Comparison of ENCODE assay signal across 15 mouse cellular contexts in genomic region chr13:64367615-64368014, GRCm38 (mm10).
"Had no signal": no experiment of that assay in that cellular context is flagged by ENCODE, and none has a peak within 500 bp of the region (broad histone marks: within the 10 kb centered on the region; RNA-seq: fewer than 3 reads in every experiment).

No protein-coding gene starts in this region.

- H3K4me3 ChIP-seq: intestine, embryonic 15.5 days; layer of hippocampus, adult 2 months; limb, embryonic 12.5 days; lung, embryonic 15.5 days; midbrain, embryonic 13.5 days; neural tube, embryonic 15.5 days; stomach, embryonic 15.5 days had no signal

- H3K4me1 ChIP-seq: stomach, embryonic 15.5 days had no signal

- H3K27ac ChIP-seq: intestine, embryonic 15.5 days; kidney, postnatal 0 days; layer of hippocampus, adult 2 months; limb, embryonic 12.5 days; lung, embryonic 15.5 days; macrophage; midbrain, embryonic 13.5 days; neural tube, embryonic 15.5 days; stomach, embryonic 15.5 days had no signal

- ATAC-seq: intestine, embryonic 15.5 days; midbrain, embryonic 13.5 days had no signal

- H3K9me3 ChIP-seq: intestine, embryonic 15.5 days; limb, embryonic 12.5 days; lung, embryonic 15.5 days; midbrain, embryonic 13.5 days; neural tube, embryonic 15.5 days; stomach, embryonic 15.5 days had no signal

- H3K4me2 ChIP-seq: intestine, embryonic 15.5 days; limb, embryonic 12.5 days; liver, embryonic 11.5 days; lung, embryonic 15.5 days; midbrain, embryonic 13.5 days; neural tube, embryonic 15.5 days; stomach, embryonic 15.5 days had no signal

- H3K27me3 ChIP-seq: intestine, embryonic 15.5 days; limb, embryonic 12.5 days; lung, embryonic 15.5 days; midbrain, embryonic 13.5 days; neural tube, embryonic 15.5 days; stomach, embryonic 15.5 days had no signal

- DNase-seq: kidney, adult 8-10 months; kidney, postnatal 4 days; lung, postnatal 14 days; retina, postnatal 1 day; thymus, postnatal 14 days had no signal

- H3K9ac ChIP-seq: intestine, embryonic 15.5 days; limb, embryonic 12.5 days; lung, embryonic 15.5 days; midbrain, embryonic 13.5 days; neural tube, embryonic 15.5 days; stomach, embryonic 15.5 days had no signal
